Mouse (Mus musculus) bone marrow, adult 2 months (tissue): ENCODE data around the gene Scn3a. TPM values are rescaled to one million over a fixed set of nuclear protein-coding genes. Genes with fewer than 3 reads are reported as not detected.
"Not testable (repeated sequence)": the region's sequence is repeated elsewhere in the genome, so short reads cannot be mapped to it uniquely, and the experiment has no call there.

ENCODE experiments used
- H3K27ac ChIP-seq: fragments of 200-500 bp; 2 replicates; pipeline ENCODE4 v1.5.1; 2012; ENCODE audit warnings: low read depth, mild to moderate bottlenecking, control low read depth, inconsistent platforms, low read length; ENCODE audit not compliant: control insufficient read depth, poor library complexity, insufficient read depth
- H3K4me1 ChIP-seq: fragments of 200-500 bp; 2 replicates; pipeline ENCODE4 v1.6.1; 2011; ENCODE audit warnings: low read length; ENCODE audit not compliant: control insufficient read depth, insufficient read depth
- H3K4me3 ChIP-seq: fragments of 200-500 bp; replicated peaks from 2 replicates; pipeline ENCODE3; 2011; ENCODE audit warnings: mild to moderate bottlenecking, low read depth, low read length, control low read depth; ENCODE audit not compliant: control insufficient read depth
- CTCF ChIP-seq: fragments of 200-500 bp; IDR thresholded peaks from 2 replicates; pipeline ENCODE4 v1.5.1; 2011; ENCODE audit warnings: low read length, control low read depth; ENCODE audit not compliant: control insufficient read depth, insufficient read depth
- POLR2A ChIP-seq: fragments of 200-500 bp; IDR thresholded peaks from 2 replicates; pipeline ENCODE4 v1.6.1; 2011; ENCODE audit warnings: low read depth, mild to moderate bottlenecking, control low read depth, low read length, borderline replicate concordance; ENCODE audit not compliant: control insufficient read depth
- WGBS: fragments of 180-500 bp; shearing (Covaris S2); methylation state at CpG from one replicate; pipeline ENCODE4 v1.1.7; 2018; 5-methylcytosine and 5-hydroxymethylcytosine counted together
- polyA plus RNA-seq: library from polyadenylated mRNA; stranded (reverse); fragments of >200 nt; gene quantifications from 2 replicates; pipeline ENCODE4 v1.2.4, GENCODE M21; 2011; ENCODE audit warnings: low replicate concordance; ENCODE audit not compliant: missing spikeins, insufficient read depth, insufficient read length

Scn3a gene
- polyA plus RNA-seq, 1 experiment, result not detected

GRCm38 (mm10) chr2:65453763-65454162, 113.7 kb downstream of the Scn3a start:
- Histone ChIP-seq H3K27ac (no peak overlapping the region), H3K4me1 (no peaks in the 10 kb centered on the region), H3K4me3 (no peak overlapping the region)
- TF ChIP-seq CTCF, result no peak
- 84% methylated on average over 6 of the region's 6 CpGs for WGBS

GRCm38 (mm10) chr2:65451401-65452078, 115.9 kb downstream of the Scn3a start:
- 70% methylated on average over 14 of the region's 14 CpGs for WGBS
- not testable (repeated sequence) for H3K4me1 ChIP-seq, H3K4me3 ChIP-seq, H3K27ac ChIP-seq

GRCm38 (mm10) chr2:65450449-65451360, 116.7 kb downstream of the Scn3a start:
- Histone ChIP-seq H3K27ac (no peak overlapping the region), H3K4me1 (no peaks in the 10 kb centered on the region), H3K4me3 (no peak overlapping the region)
- TF ChIP-seq CTCF, result no peak
- WGBS, result 59% methylated on average over 2 of the region's 2 CpGs

GRCm38 (mm10) chr2:65449126-65449828, 118.2 kb downstream of the Scn3a start:
- Histone ChIP-seq H3K27ac (no peak overlapping the region), H3K4me3 (no peak overlapping the region)
- 78% methylated on average over 5 of the region's 5 CpGs for WGBS

GRCm38 (mm10) chr2:65443082-65443481, 124.3 kb downstream of the Scn3a start:
- H3K4me1 ChIP-seq, result no peaks in the 10 kb centered on the region
- TF ChIP-seq POLR2A (no peak), CTCF (no peak)
- no peak overlapping the region for H3K4me3 ChIP-seq
- WGBS, result 68% methylated on average over 4 of the region's 4 CpGs
- H3K27ac ChIP-seq, result no peak overlapping the region

More at GRCm38 (mm10) chr2:65449126-65449828, 118.2 kb downstream of the Scn3a start:
- no peaks in the 10 kb centered on the region for H3K4me1 ChIP-seq
- TF ChIP-seq POLR2A (no peak), CTCF (no peak)

- WGBS, result 66% methylated on average over 5 of the region's 5 CpGs
- Histone ChIP-seq H3K4me1 (no peaks in the 10 kb centered on the region), H3K4me3 (no peak overlapping the region), H3K27ac (no peak overlapping the region)
- TF ChIP-seq CTCF (no peak), POLR2A (no peak)
Observed at GRCm38 (mm10) chr2:65441566-65441965, 125.9 kb downstream of the Scn3a start.

GRCm38 (mm10) chr2:65441110-65441509, 126.3 kb downstream of the Scn3a start:
- Histone ChIP-seq H3K27ac (no peak overlapping the region), H3K4me1 (no peaks in the 10 kb centered on the region), H3K4me3 (no peak overlapping the region)
- whole genome bisulfite sequencing, result 82% methylated on average over 6 of the region's 6 CpGs
- TF ChIP-seq POLR2A, result no peak
- no peak for TF ChIP-seq CTCF

- Histone ChIP-seq H3K4me3 (no peak overlapping the region), H3K27ac (no peak overlapping the region), H3K4me1 (no peaks in the 10 kb centered on the region)
- no peak for TF ChIP-seq POLR2A
- no peak for TF ChIP-seq CTCF
- WGBS, result 60% methylated on average over 1 of the region's 1 CpGs
Observed at GRCm38 (mm10) chr2:65436917-65437316, 130.5 kb downstream of the Scn3a start.

GRCm38 (mm10) chr2:65423501-65423900, 143.9 kb downstream of the Scn3a start:
- Histone ChIP-seq H3K27ac (no peak overlapping the region), H3K4me1 (no peaks in the 10 kb centered on the region), H3K4me3 (no peak overlapping the region)
- WGBS, result 64% methylated on average over 5 of the region's 5 CpGs
- TF ChIP-seq POLR2A (no peak), CTCF (no peak)
